Mouse (Mus musculus) thymus, adult 2 months (tissue): ENCODE measurements around the gene Meioc.

Experiments used
- CTCF ChIP-seq: fragments of 200-500 bp; IDR thresholded peaks from 2 replicates; pipeline ENCODE4 v1.5.1; 2012; ENCODE audit warnings: mild to moderate bottlenecking, control low read depth, low read length, moderate library complexity, borderline replicate concordance; ENCODE audit not compliant: control insufficient read depth, poor library complexity, insufficient read depth; ENCODE audit errors: extremely low read depth
- POLR2A ChIP-seq: fragments of 200-500 bp; IDR thresholded peaks from 2 replicates; pipeline ENCODE4 v1.6.1; 2012; ENCODE audit warnings: mild to moderate bottlenecking, low read length, control low read depth, moderate library complexity; ENCODE audit not compliant: control insufficient read depth, poor library complexity, insufficient read depth; ENCODE audit errors: extremely low read depth

DNA sequence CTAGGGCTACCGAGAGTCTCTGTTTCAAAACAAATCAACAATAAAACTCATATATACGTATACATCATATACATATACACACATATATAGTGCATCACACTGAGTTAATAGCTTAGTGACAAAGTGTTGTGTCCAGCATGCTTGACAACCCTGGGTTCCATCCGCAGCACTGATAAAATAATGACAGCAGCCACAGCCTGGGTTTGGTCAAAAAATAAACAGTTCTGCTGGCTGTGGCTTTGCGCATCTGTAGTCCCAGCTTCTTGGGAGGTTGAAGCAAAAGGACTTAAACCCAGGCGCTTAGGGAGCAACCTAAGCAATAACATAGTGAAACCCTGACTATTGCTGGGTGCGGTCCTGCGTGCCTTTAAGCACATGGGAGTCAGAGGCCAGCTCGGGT, 34.1 kb upstream of the Meioc start:
- no peak for TF ChIP-seq POLR2A
- no peak for TF ChIP-seq CTCF
